Mouse (Mus musculus) limb, embryonic 10.5 days (tissue): ENCODE measurements around the gene Itgb2. TPM values are rescaled to one million over a fixed set of nuclear protein-coding genes. Genes with fewer than 3 reads are reported as not detected.
A peak's percentile ranks its signal among the peaks of the same experiment; 100 is the strongest.

Source experiments
- DNase-seq: peaks from one replicate; pipeline ENCODE4 v3.0.0-alpha.2; 2017; ENCODE audit warnings: low spot score
- H3K27ac ChIP-seq: fragments of 300-500 bp; sonication (generic); 2 replicates; pipeline ENCODE4 v1.5.1; 2016; ENCODE audit warnings: mild to moderate bottlenecking
- H3K27me3 ChIP-seq: fragments of 300-500 bp; sonication (generic); 2 replicates; pipeline ENCODE4 v1.6.1; 2016; ENCODE audit warnings: low read depth, mild to moderate bottlenecking; ENCODE audit not compliant: poor library complexity, severe bottlenecking
- H3K36me3 ChIP-seq: fragments of 300-500 bp; sonication (generic); 2 replicates; pipeline ENCODE4 v1.6.1; 2016; ENCODE audit warnings: mild to moderate bottlenecking, moderate library complexity
- H3K4me1 ChIP-seq: fragments of 300-500 bp; sonication (generic); 2 replicates; pipeline ENCODE4 v1.6.1; 2016
- H3K4me3 ChIP-seq: fragments of 300-500 bp; sonication (generic); 2 replicates; pipeline ENCODE4 v1.5.1; 2016; ENCODE audit warnings: mild to moderate bottlenecking, moderate library complexity
- H3K9me3 ChIP-seq: fragments of 300-500 bp; sonication (generic); replicated peaks from 2 replicates; pipeline ENCODE4 v1.6.1; 2016; ENCODE audit warnings: mild to moderate bottlenecking
- WGBS: fragments of 180-500 bp; shearing (Covaris S2); methylation state at CpG from one replicate; pipeline ENCODE4 v1.1.7; 2016; 5-methylcytosine and 5-hydroxymethylcytosine counted together
- polyA plus RNA-seq: library from polyadenylated mRNA; unstranded; fragments of >200 nt; fragmentation: Nextera tagmentation; extraction: Ambion mirVana; gene quantifications from 2 replicates; pipeline ENCODE4 v1.2.1, GENCODE M21; 2016

Itgb2 gene
- 0.75 and 0.85 TPM in 2 replicates for polyA plus RNA-seq

DNA sequence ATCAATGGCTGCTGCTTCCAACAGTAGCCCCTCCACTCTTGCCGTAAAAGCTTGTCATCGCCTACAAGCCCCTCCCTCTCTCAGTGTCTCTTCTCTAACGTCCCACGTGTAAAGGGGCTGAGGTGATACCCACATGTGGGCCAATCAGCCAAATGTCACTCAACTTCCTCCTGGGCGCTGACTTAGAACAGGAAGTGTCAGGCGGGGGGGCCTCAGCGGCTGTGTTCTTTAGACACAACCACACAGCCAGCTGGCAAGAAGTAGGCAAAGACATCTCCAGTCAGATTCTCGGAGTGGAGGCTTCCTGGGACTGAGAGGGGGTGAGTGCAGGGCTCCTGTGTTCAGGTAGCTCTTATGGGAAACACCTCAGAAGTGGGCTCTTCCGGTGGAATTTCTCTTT is at the start of gene Itgb2:
TSS of gene Itgb2 (plus strand) at position 113 of the 400 bp plus-strand sequence.
- Histone ChIP-seq H3K9me3 (no peaks in the 10 kb centered on the region), H3K27ac (no peak within 1 kb of the TSS), H3K4me1 (peaks cover 13% of the 10 kb centered on the region), H3K27me3 (no peaks in the 10 kb centered on the region), H3K4me3 (no peak within 1 kb of the TSS), H3K36me3 (no peaks in the 10 kb centered on the region)
- WGBS, result 69% methylated on average over 9 of the region's 9 CpGs
- no peak for DNase-seq

DNA sequence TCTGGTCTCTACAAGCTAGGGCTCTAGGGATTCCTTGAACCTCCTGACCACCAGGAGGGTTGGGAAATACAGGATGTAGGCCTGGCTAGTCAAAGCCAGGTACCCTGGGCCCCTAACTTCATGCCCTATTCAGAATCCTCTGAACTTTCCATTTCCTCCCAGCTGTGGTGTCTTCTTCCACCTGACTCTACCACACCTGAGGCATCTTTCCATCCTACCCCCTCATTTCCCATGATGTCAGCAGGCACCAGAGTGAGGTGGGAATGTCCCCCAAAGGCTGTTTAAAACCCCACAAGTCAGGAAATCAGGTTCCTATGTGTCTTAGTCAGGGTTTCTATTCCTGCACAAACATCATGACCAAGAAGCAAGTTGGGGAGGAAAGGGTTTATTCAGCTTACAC is 48.2 kb upstream of the Itgb2 start:
- no peaks in the 10 kb centered on the region for H3K9me3 ChIP-seq
- peaks cover 9% of the 10 kb centered on the region for H3K4me1 ChIP-seq
- no peaks in the 10 kb centered on the region for H3K27me3 ChIP-seq
- no peak for DNase-seq
- no peak overlapping the region for H3K27ac ChIP-seq
- H3K36me3 ChIP-seq, result peaks cover 7% of the 10 kb centered on the region
- no peak overlapping the region for H3K4me3 ChIP-seq

DNA sequence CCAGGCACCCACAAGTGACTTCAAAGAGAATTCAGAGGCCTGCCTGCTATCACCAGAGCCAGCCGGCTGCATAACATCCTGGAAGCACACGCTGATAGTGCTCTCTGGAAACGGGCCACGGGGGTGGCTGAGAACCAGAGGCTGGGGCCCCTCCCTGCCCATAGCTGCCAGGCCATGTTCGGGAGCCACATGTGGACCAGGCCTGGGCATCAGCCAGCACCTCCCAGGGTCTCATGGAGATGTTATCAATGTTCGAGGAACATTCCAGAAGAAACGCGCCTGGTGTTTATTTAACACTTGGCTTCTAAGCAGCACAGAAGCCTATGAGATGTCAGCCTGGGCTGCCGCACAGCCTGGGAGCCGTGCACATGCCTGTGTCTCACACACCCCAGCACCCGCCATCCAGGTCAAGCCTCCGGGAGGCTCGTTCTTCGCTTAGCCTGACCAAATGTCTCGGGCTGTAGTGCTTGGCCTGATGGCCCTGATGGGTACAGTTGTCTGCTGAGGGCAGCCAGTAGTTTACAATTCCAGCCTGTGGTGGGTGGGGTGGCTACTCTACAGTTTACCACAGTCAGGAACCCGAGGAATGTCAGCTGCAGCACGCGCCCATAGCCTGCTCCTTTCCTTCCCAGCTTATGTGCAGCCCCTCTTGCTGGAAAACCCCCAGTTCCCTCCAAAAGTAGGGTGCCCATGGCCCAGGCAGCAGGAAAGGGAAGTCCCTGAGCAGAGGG is 45.7 kb upstream of the Itgb2 start:
- no peak for DNase-seq
- H3K4me3 ChIP-seq, result no peak overlapping the region
- H3K36me3 ChIP-seq, result peaks cover 33% of the 10 kb centered on the region
- H3K27ac ChIP-seq, result peak overlapping the region; percentile 46; the same call in 1 of the 2 replicates
- no peaks in the 10 kb centered on the region for H3K9me3 ChIP-seq
- WGBS, result 44% methylated on average over 18 of the region's 18 CpGs
- peaks cover 9% of the 10 kb centered on the region for H3K4me1 ChIP-seq
- no peaks in the 10 kb centered on the region for H3K27me3 ChIP-seq

DNA sequence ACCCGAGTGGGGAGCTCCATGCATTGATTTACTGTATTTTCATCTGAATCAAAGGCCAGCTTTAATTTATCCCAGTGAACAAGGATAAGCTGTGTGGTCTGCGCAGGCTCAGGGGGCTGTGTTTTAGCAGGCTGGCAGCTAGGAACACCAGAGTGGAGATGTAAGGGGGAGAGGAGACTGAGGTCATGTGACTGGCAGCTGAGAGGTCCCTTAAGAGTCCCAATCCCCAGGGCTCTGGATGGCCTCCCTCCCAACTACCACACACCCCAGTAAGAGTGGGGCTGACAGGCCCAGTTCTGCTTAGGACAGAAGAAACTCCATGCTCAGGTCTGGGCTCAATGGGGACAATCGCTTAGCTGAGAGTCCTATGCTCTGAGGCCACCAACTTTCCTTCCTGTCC is 44.3 kb upstream of the Itgb2 start:
- DNase-seq, result no peak
- 80% methylated on average over 3 of the region's 3 CpGs for whole genome bisulfite sequencing
- no peaks in the 10 kb centered on the region for H3K9me3 ChIP-seq
- peaks cover 45% of the 10 kb centered on the region for H3K36me3 ChIP-seq
- no peak overlapping the region for H3K27ac ChIP-seq
- peaks cover 9% of the 10 kb centered on the region for H3K4me1 ChIP-seq
- no peaks in the 10 kb centered on the region for H3K27me3 ChIP-seq
- H3K4me3 ChIP-seq, result no peak overlapping the region

DNA sequence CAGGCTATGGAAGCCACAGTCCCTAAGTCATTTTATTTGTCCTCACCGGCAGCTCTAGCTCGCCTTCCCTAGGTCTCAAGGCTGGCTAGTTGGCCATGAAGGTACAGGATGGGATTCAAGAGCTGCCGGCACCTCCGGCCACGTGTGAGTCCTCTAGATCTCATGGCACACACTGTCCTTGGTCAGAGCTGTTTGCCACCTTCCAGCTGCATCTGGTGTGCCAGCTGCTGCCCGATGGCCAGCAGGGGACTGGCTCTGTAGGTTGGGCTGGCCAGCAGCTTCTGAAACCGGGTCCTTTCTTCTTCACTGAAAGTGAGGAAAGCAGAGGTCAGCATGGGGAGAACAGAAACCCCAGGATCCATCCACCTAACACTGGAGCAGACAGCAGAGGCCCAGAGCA is 41.9 kb upstream of the Itgb2 start:
- H3K27me3 ChIP-seq, result no peaks in the 10 kb centered on the region
- H3K4me3 ChIP-seq, result no peak overlapping the region
- H3K27ac ChIP-seq, result no peak overlapping the region
- H3K36me3 ChIP-seq, result peaks cover 64% of the 10 kb centered on the region
- WGBS, result 95% methylated on average over 7 of the region's 7 CpGs
- H3K4me1 ChIP-seq, result peaks cover 9% of the 10 kb centered on the region
- no peaks in the 10 kb centered on the region for H3K9me3 ChIP-seq
- no peak for DNase-seq

DNA sequence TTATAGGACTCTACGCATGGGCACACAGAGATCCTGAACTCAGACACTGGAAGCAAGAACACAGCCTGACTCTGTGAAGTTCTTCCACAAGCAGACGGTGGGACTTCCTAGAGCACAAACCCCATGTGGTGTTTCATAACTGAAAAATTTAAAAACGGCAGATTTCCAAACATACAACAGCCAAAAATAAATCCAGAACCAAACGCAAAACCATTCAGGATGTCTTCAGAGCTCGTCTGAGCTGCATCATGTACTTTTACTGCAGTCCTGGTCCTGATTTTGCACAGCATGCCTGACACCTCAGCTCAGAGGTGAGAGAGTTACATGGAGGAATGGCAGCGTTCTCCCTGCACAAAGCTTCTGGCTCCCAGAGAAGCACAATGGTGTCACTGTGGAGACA is 38.5 kb upstream of the Itgb2 start:
- no peak for DNase-seq
- no peaks in the 10 kb centered on the region for H3K4me1 ChIP-seq
- no peak overlapping the region for H3K27ac ChIP-seq
- no peaks in the 10 kb centered on the region for H3K9me3 ChIP-seq
- 92% methylated on average over 6 of the region's 6 CpGs for WGBS
- H3K4me3 ChIP-seq, result no peak overlapping the region
- peaks cover 94% of the 10 kb centered on the region for H3K36me3 ChIP-seq
- H3K27me3 ChIP-seq, result no peaks in the 10 kb centered on the region

DNA sequence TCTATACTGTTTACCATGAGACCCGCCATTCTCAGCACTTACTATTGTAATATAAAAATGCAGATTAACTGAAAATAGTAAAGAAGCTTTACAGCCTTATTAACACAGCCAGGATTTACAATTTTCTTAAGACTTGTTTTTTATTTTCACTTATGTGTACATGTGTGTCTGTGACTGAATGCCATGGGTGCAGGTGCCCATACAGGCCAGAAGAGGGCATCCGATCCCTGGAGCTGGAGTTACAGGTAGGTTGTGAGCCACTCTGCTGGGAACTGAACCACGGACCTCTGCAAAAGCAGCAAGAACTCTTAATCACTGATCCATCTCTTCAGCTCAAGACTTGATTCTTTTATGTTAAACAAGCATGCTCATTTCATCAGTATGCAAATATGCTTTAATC is 37.2 kb upstream of the Itgb2 start:
- no peaks in the 10 kb centered on the region for H3K9me3 ChIP-seq
- DNase-seq, result no peak
- peaks cover 94% of the 10 kb centered on the region for H3K36me3 ChIP-seq
- 96% methylated on average over 3 of the region's 3 CpGs for WGBS
- peaks cover 8% of the 10 kb centered on the region for H3K4me1 ChIP-seq
- no peak overlapping the region for H3K4me3 ChIP-seq
- H3K27ac ChIP-seq, result no peak overlapping the region
- H3K27me3 ChIP-seq, result no peaks in the 10 kb centered on the region

DNA sequence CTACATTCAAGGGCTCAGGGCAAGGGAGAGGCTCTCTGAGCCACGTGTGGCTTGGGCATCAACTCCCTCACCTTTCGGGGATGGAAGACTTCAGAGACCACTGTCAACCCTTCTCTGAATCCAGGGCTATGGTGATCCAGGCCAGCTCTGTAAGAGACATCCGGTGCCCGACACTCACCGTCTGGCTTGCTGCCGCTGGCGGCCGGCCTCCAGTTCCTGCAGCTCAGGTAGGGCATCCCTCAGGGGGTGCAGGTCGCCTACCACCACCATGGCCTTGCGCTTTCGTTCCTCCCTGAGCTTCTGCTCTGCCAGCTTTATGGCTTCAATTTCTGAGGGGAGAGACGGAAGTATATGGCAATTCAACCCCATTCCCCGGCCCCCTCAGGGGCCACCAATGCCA is 32.9 kb upstream of the Itgb2 start:
- no peak overlapping the region for H3K27ac ChIP-seq
- peaks cover 89% of the 10 kb centered on the region for H3K36me3 ChIP-seq

DNA sequence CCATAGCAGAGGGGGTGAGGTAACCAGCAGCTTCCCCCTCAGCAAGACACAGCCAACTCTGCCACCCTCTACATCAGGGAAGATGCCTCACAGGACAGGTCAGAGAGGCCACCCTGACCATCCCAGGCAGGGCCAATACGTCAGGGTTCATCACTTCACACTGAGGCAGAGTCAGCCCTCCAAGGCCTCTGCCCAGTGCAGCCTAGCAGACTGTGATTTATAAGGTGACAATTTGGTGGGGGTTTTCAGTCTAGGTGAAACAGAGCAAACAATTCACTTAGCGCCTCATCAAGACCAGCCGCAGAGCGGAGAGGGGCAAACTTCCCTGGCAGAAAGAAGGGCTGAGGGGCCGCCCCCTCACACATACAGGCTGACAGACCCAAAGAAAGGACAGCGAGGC is 31.8 kb upstream of the Itgb2 start:
- H3K27ac ChIP-seq, result no peak overlapping the region
- H3K9me3 ChIP-seq, result no peaks in the 10 kb centered on the region
- no peak overlapping the region for H3K4me3 ChIP-seq
- 27% methylated on average over 6 of the region's 6 CpGs for WGBS
- DNase-seq, result no peak
- H3K4me1 ChIP-seq, result peaks cover 24% of the 10 kb centered on the region
- H3K27me3 ChIP-seq, result no peaks in the 10 kb centered on the region
- peaks cover 89% of the 10 kb centered on the region for H3K36me3 ChIP-seq

More for the DNA sequence above, 32.9 kb upstream of the Itgb2 start:
- Histone ChIP-seq H3K4me3 (no peak overlapping the region), H3K9me3 (no peaks in the 10 kb centered on the region), H3K27me3 (no peaks in the 10 kb centered on the region), H3K4me1 (peaks cover 24% of the 10 kb centered on the region)
- 94% methylated on average over 13 of the region's 13 CpGs for WGBS
- no peak for DNase-seq

DNA sequence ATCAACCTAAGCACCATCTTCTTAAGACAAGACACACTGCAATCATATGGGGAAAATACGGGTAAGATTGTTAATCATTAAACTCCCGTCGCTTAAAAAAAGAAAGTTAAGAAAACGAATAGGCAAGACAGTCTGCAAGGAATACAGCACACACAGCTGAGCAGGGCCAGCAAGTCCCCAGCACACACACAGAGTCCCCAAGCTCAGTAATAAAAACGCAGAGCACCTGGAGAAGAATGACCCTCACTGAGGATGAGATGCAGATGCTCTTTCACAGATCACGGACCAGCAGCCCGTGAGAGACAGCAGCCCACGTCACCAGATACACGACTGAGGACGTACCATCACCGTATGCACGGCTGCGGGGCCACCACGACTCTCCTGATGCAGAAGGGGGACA is 29.4 kb upstream of the Itgb2 start:
- Histone ChIP-seq H3K27me3 (no peaks in the 10 kb centered on the region), H3K4me3 (no peak overlapping the region), H3K27ac (no peak overlapping the region), H3K9me3 (no peaks in the 10 kb centered on the region), H3K4me1 (peaks cover 24% of the 10 kb centered on the region), H3K36me3 (peaks cover 87% of the 10 kb centered on the region)
- no peak for DNase-seq
- WGBS, result 83% methylated on average over 14 of the region's 14 CpGs

DNA sequence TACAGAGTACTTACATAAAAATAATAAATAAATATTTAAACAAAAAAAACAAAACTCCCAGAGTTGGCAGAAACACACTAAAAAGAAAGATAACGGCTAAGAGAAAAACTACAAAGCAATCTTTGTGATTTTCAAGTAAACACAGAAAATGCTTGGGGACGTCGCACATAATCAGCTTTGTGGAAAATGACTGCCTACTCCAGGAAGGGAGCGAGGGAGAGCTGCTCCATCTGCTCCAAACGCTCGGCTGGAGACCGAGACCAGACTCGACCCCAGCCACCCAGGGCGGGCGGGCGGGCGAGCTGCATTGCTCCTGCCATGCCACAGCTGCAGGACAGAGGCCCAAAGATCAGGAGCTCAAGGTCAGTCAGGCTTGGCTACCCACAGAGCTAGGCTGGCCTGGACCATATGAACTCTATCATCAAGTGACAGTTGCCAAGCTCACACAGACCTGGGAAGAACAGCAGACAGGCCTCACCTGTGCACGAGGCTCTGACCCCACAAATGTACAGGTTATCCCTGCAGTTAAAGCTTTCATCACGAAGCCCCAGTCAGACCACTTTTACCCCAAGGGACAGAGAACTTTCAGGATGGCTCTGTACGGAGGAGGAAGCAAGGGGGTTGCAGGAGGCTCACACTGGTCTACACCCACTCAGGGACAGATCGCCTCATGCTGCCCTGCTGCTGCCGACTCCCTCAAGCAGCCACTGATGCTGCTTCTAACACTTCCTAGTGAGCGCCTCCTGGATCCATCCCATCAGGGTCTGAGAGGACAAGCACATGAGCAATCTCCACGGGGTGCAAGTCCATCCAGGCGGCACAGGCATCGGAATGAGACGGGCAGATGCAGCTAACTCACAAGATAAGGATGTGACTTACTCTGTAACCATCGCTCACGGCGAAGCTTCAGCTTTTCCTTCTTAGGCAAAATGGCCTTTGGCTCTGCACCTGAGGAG is 26.8 kb upstream of the Itgb2 start:
- Histone ChIP-seq H3K27me3 (no peaks in the 10 kb centered on the region), H3K36me3 (peaks cover 87% of the 10 kb centered on the region), H3K27ac (no peak overlapping the region), H3K9me3 (no peaks in the 10 kb centered on the region), H3K4me1 (peaks cover 13% of the 10 kb centered on the region), H3K4me3 (no peak overlapping the region)
- no peak for DNase-seq
- 90% methylated on average over 25 of the region's 25 CpGs for WGBS

DNA sequence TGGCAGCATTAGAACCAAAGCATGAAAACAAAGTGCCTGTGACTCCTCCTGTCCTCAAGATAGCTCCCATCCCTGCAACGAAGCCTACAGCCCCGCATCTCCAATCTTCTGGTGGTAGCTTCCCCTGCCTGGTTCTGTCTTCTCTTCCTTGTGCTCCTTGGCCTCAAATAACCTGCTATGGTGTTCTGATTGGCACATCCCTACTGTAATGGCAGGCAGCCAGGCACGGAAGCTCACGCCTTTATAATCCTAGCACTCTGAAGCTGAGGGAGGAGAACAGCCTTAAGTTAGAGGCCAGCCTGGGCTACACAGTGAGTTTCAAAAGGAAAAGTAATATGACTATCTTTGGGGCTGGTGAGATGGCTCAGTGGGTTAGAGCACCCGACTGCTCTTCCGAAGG is 25.9 kb upstream of the Itgb2 start:
- Histone ChIP-seq H3K4me3 (no peak overlapping the region), H3K4me1 (peaks cover 4% of the 10 kb centered on the region; the same call in 1 of the 2 replicates), H3K36me3 (peaks cover 90% of the 10 kb centered on the region), H3K27ac (no peak overlapping the region), H3K9me3 (no peaks in the 10 kb centered on the region), H3K27me3 (no peaks in the 10 kb centered on the region)
- 97% methylated on average over 6 of the region's 6 CpGs for WGBS
- DNase-seq, result no peak

DNA sequence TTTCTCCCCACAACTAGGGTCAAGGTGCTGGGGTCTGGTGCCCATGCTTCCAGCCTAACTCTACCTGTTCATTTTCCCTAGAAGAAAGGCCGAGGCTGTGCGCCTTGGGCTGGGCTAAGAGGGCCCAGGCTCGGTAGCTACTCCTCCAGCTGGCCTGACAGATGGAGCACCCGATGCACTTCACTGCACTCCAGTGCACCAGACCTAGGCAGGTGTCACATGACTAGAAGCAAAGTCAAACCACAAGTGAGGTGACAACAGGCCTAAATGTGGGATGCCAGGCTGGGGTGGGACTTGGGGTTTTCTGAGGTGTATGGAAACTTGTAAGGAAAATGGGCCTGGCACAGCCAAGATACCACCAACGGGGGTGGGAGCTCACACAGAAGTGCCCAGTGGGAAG is 23.5 kb upstream of the Itgb2 start:
- no peak overlapping the region for H3K27ac ChIP-seq
- no peaks in the 10 kb centered on the region for H3K9me3 ChIP-seq
- peaks cover 84% of the 10 kb centered on the region for H3K36me3 ChIP-seq
- DNase-seq, result no peak
- peaks cover 12% of the 10 kb centered on the region; the same call in 1 of the 2 replicates for H3K4me1 ChIP-seq
- no peaks in the 10 kb centered on the region for H3K27me3 ChIP-seq
- no peak overlapping the region for H3K4me3 ChIP-seq
- 94% methylated on average over 5 of the region's 5 CpGs for whole genome bisulfite sequencing
